Mouse (Mus musculus): ENCODE measurements at regions not wholly inside any gene's neighbourhood (a gene's known extent, or its start where the extent isn't known, plus 50 kb on each side); places are given as distances from the start of the nearest gene placed in this dataset.

DNA sequence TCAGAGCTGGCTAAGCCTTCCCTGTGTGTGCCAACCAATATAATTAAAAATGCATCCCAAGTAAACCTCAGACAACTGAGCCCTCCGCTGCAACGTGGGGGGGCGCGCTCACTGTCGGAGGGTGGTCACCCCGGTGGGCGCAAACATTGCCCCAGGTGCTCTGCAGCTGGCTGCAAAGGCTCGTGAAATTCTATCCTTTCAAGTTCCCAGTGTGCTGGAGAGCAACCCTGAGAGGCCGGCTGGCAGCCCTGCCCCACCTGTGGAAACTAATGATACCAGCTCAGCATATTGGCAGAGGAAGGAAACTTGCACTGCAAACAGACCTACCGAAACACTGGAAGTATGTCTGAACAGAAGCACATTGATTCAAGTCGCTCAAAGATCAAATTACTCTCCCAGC lies 249.4 kb upstream of the Rgma start:
- TF ChIP-seq POLR2A (IDR thresholded peaks at IDR 0.05; ENCODE audit: low read depth, low read length) (no peak), CTCF (conservative IDR thresholded peaks at IDR 0.05; ENCODE audit: insufficient read depth, insufficient read length, low read depth, low read length) (no peak)
- no peak for DNase-seq
- WGBS, result 13% methylated on average over 11 of the region's 11 CpGs
- H3K27me3 ChIP-seq (replicated peaks; ENCODE audit: control insufficient read depth, insufficient read depth, low read length), result no peaks in the 10 kb centered on the region
- H3K27ac ChIP-seq (ENCODE audit: insufficient read depth, low read depth, low read length), result no peak overlapping the region
- H3K36me3 ChIP-seq (ENCODE audit: control insufficient read depth, insufficient read depth, low read length), result no peaks in the 10 kb centered on the region
- H3K4me3 ChIP-seq (ENCODE audit: insufficient read depth, low read depth, low read length), result no peak overlapping the region
- no peaks in the 10 kb centered on the region for H3K4me1 ChIP-seq (ENCODE audit: control insufficient read depth, insufficient read depth, low read length)

DNA sequence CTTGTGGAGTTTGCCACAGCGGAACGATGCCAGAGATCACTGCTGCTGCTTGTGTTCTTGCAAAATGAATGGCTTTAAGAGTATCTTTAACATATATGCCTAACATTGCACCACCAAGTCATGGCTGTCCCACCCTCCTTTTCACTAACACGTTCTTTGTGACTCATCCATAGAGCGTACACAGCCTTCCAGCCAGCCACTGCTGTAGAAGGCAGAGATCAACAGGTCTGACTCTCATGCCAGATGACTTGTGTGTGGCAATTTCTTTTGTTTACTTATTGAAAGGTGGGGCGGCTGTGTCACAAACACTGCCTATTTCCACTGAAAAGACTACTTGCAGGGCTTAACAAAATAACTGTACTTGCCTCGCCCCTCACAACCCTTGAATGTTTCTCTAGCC lies 239.5 kb upstream of the Rgma start:
- H3K27ac ChIP-seq (ENCODE audit: insufficient read depth, low read depth, low read length), result no peak overlapping the region
- no peak overlapping the region for H3K4me3 ChIP-seq (ENCODE audit: insufficient read depth, low read depth, low read length)
- WGBS, result 91% methylated on average over 6 of the region's 6 CpGs
- H3K4me1 ChIP-seq (ENCODE audit: control insufficient read depth, insufficient read depth, low read length), result no peaks in the 10 kb centered on the region
- DNase-seq, result no peak
- TF ChIP-seq POLR2A (IDR thresholded peaks at IDR 0.05; ENCODE audit: low read depth, low read length) (no peak), CTCF (conservative IDR thresholded peaks at IDR 0.05; ENCODE audit: insufficient read depth, insufficient read length, low read depth, low read length) (no peak)
- H3K27me3 ChIP-seq (replicated peaks; ENCODE audit: control insufficient read depth, insufficient read depth, low read length), result peaks cover 1% of the 10 kb centered on the region; the same call in 1 of the 2 replicates
- no peaks in the 10 kb centered on the region for H3K36me3 ChIP-seq (ENCODE audit: control insufficient read depth, insufficient read depth, low read length)

DNA sequence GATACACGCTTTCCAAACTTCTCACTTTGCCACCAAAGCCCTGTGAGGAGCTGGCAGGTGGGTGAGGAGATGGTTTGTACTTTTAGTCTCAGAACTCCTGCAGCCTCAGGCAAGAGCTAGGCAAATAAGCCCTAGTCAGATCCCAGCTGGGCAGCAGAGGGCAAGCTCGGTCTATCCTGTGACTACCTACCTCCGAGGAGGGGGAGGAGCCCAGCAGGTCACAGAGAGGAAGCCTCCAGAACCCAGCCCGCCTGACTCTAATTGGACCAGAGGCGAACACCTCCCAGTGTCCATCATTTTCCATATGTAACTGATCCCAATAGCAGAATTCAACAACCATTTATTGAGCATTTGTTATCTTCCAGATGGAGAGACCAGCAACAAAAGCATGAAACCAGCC lies 237.0 kb upstream of the Rgma start:
- Histone ChIP-seq H3K4me1 (ENCODE audit: control insufficient read depth, insufficient read depth, low read length) (no peaks in the 10 kb centered on the region), H3K27me3 (replicated peaks; ENCODE audit: control insufficient read depth, insufficient read depth, low read length) (peaks cover 1% of the 10 kb centered on the region; the same call in 1 of the 2 replicates), H3K4me3 (ENCODE audit: insufficient read depth, low read depth, low read length) (no peak overlapping the region), H3K27ac (ENCODE audit: insufficient read depth, low read depth, low read length) (no peak overlapping the region), H3K36me3 (ENCODE audit: control insufficient read depth, insufficient read depth, low read length) (no peaks in the 10 kb centered on the region)
- no peak; the same call in 1 of the 2 replicates for TF ChIP-seq CTCF (conservative IDR thresholded peaks at IDR 0.05; ENCODE audit: insufficient read depth, insufficient read length, low read depth, low read length)
- TF ChIP-seq POLR2A (IDR thresholded peaks at IDR 0.05; ENCODE audit: low read depth, low read length), result no peak
- 51% methylated on average over 5 of the region's 5 CpGs for WGBS
- peak; percentile 12 for DNase-seq

DNA sequence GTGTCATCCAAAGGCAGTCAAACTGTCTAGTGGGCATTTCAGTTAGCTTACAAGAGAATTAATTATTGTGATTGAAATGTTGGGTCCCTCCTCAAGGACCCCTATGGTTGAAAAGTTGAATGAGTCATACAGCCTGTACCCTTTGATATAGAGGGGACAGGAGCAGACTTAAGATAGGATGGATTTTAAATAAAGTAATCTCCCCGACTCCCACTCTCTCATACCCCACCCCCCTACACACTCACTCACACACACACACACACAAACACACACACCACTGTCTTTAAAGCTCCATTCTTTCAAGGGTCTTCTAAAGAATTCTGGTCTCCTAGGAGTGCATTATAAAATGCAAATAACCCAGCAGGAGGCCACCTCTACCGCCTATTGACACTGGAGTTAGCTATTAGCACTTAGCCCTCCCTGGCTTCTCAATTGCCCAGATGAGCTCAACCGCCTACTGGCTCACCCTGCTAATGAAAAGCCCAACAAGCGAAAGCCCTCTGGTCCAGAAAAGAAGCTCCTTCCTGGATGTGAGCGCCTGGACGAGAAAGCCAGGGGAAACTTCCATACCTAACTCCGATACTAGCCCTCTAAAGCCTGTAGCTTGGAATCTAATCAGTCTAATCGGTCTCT lies 236.3 kb upstream of the Rgma start:
- no peak for DNase-seq
- H3K4me1 ChIP-seq (ENCODE audit: control insufficient read depth, insufficient read depth, low read length), result no peaks in the 10 kb centered on the region
- no peak overlapping the region for H3K27ac ChIP-seq (ENCODE audit: insufficient read depth, low read depth, low read length)
- H3K36me3 ChIP-seq (ENCODE audit: control insufficient read depth, insufficient read depth, low read length), result no peaks in the 10 kb centered on the region
- no peak overlapping the region for H3K4me3 ChIP-seq (ENCODE audit: insufficient read depth, low read depth, low read length)
- TF ChIP-seq POLR2A (IDR thresholded peaks at IDR 0.05; ENCODE audit: low read depth, low read length) (no peak), CTCF (conservative IDR thresholded peaks at IDR 0.05; ENCODE audit: insufficient read depth, insufficient read length, low read depth, low read length) (no peak)
- H3K27me3 ChIP-seq (replicated peaks; ENCODE audit: control insufficient read depth, insufficient read depth, low read length), result peaks cover 1% of the 10 kb centered on the region; the same call in 1 of the 2 replicates
- 27% methylated on average over 8 of the region's 8 CpGs for WGBS

DNA sequence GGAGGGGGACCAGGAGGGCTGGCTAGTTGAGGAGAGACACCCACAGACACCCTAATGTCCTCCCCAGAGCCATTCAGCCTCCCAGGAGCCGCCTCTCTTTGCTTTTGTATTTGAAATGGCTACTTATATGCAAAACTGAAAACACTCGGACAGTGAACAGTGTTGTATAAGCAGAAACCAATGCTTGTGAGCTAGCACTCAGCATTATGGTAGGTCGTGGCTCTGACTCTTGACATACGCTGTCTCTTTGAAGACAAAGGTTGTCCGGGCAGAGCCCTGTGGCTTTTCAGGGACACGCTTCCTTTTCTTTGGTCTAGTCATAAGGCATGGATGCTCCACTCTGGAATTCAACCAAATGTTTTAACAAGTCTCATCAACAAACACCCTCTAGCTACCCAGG lies 235.4 kb upstream of the Rgma start:
- Histone ChIP-seq H3K4me1 (ENCODE audit: control insufficient read depth, insufficient read depth, low read length) (no peaks in the 10 kb centered on the region), H3K27ac (ENCODE audit: insufficient read depth, low read depth, low read length) (no peak overlapping the region), H3K36me3 (ENCODE audit: control insufficient read depth, insufficient read depth, low read length) (no peaks in the 10 kb centered on the region), H3K4me3 (ENCODE audit: insufficient read depth, low read depth, low read length) (no peak overlapping the region), H3K27me3 (replicated peaks; ENCODE audit: control insufficient read depth, insufficient read depth, low read length) (peaks cover 1% of the 10 kb centered on the region; the same call in 1 of the 2 replicates)
- TF ChIP-seq POLR2A (IDR thresholded peaks at IDR 0.05; ENCODE audit: low read depth, low read length), result no peak
- TF ChIP-seq CTCF (conservative IDR thresholded peaks at IDR 0.05; ENCODE audit: insufficient read depth, insufficient read length, low read depth, low read length), result no peak
- DNase-seq, result no peak
- WGBS, result 79% methylated on average over 6 of the region's 6 CpGs

DNA sequence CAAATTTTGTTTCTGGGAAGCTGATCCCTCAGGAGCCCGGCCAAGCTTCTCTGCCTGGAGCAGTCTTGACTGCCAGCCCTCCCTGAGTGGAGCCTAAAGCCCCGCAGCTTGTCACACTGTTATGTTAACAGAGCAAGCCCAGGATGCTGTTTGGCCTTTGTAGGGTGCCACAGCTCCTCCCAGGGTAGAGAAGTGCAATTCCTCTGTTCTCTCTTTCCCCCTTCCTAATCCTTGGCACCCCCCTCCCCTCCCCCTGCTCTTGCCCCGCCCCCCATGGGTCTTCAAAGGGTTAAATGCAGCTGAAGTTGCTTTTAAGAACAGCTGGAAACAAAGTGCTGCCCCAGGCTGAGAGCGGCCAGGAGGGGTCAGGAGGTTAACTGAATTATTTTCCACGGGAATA lies 234.1 kb upstream of the Rgma start:
- Histone ChIP-seq H3K4me3 (ENCODE audit: insufficient read depth, low read depth, low read length) (no peak overlapping the region), H3K36me3 (ENCODE audit: control insufficient read depth, insufficient read depth, low read length) (no peaks in the 10 kb centered on the region), H3K27ac (ENCODE audit: insufficient read depth, low read depth, low read length) (no peak overlapping the region), H3K27me3 (replicated peaks; ENCODE audit: control insufficient read depth, insufficient read depth, low read length) (peaks cover 1% of the 10 kb centered on the region; the same call in 1 of the 2 replicates), H3K4me1 (ENCODE audit: control insufficient read depth, insufficient read depth, low read length) (no peaks in the 10 kb centered on the region)
- whole genome bisulfite sequencing, result 15% methylated on average over 5 of the region's 5 CpGs
- no peak for DNase-seq
- TF ChIP-seq CTCF (conservative IDR thresholded peaks at IDR 0.05; ENCODE audit: insufficient read depth, insufficient read length, low read depth, low read length), result no peak
- TF ChIP-seq POLR2A (IDR thresholded peaks at IDR 0.05; ENCODE audit: low read depth, low read length), result no peak

DNA sequence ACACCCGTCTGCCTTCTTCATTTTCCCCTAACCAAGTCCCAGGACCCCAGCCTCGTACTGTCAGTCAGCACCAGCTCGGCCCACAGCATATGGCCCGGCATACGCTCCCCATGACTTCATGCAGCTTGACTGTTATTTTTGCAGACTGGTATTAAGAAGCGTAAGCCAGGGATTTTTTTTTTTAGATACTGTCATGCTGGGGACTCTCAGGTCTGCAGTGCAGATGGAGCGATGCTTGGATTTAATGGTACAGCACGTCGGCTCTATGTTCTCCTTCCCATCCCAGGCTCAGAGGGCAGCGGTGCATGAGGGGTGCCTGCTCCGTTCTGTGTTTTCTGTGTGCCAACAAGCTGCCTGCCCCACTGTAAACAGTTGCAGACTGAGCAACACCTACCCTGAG lies 231.4 kb upstream of the Rgma start:
- H3K4me3 ChIP-seq (ENCODE audit: insufficient read depth, low read depth, low read length), result no peak overlapping the region
- H3K4me1 ChIP-seq (ENCODE audit: control insufficient read depth, insufficient read depth, low read length), result no peaks in the 10 kb centered on the region
- no peak for TF ChIP-seq POLR2A (IDR thresholded peaks at IDR 0.05; ENCODE audit: low read depth, low read length)
- no peak for TF ChIP-seq CTCF (conservative IDR thresholded peaks at IDR 0.05; ENCODE audit: insufficient read depth, insufficient read length, low read depth, low read length)
- H3K27ac ChIP-seq (ENCODE audit: insufficient read depth, low read depth, low read length), result no peak overlapping the region
- H3K36me3 ChIP-seq (ENCODE audit: control insufficient read depth, insufficient read depth, low read length), result no peaks in the 10 kb centered on the region
- DNase-seq, result no peak
- no peaks in the 10 kb centered on the region for H3K27me3 ChIP-seq (replicated peaks; ENCODE audit: control insufficient read depth, insufficient read depth, low read length)
- WGBS, result 84% methylated on average over 11 of the region's 11 CpGs

Data from kidney, adult 2 months (tissue).